Mouse (Mus musculus) hindbrain, embryonic 15.5 days (tissue): ENCODE results near the gene Gm47959. TPM values are rescaled to one million over a fixed set of nuclear protein-coding genes. Genes with fewer than 3 reads are reported as not detected.

ENCODE experiments used
- ATAC-seq: fragments of 200-750 bp; cut with Nextera tagmentation; 2 replicates; pipeline ENCODE4 v1.8.0; 2017; ENCODE audit warnings: low read depth, moderate number of reproducible peaks, moderate TSS enrichment; ENCODE audit not compliant: low FRiP score
- H3K27ac ChIP-seq: fragments of 300-500 bp; sonication (generic); replicated peaks from 2 replicates; pipeline ENCODE4 v1.5.1; 2015; ENCODE audit warnings: mild to moderate bottlenecking, inconsistent platforms
- H3K27me3 ChIP-seq: fragments of 300-500 bp; sonication (generic); 2 replicates; pipeline ENCODE4 v1.6.1; 2015; ENCODE audit warnings: control low read depth, inconsistent platforms
- H3K36me3 ChIP-seq: fragments of 300-500 bp; sonication (generic); 2 replicates; pipeline ENCODE4 v1.6.1; 2015; ENCODE audit warnings: control low read depth, inconsistent platforms
- H3K4me1 ChIP-seq: fragments of 300-500 bp; sonication (generic); replicated peaks from 2 replicates; pipeline ENCODE4 v1.6.1; 2015; ENCODE audit warnings: control low read depth, inconsistent platforms
- H3K4me2 ChIP-seq: fragments of 300-500 bp; sonication (generic); 2 replicates; pipeline ENCODE4 v1.6.1; 2015; ENCODE audit warnings: moderate library complexity, mild to moderate bottlenecking, inconsistent platforms
- H3K4me3 ChIP-seq: fragments of 300-500 bp; sonication (generic); 2 replicates; pipeline ENCODE4 v1.5.1; 2015; ENCODE audit warnings: mild to moderate bottlenecking, inconsistent platforms
- H3K9ac ChIP-seq: fragments of 300-500 bp; sonication (generic); 2 replicates; pipeline ENCODE4 v1.6.1; 2015; ENCODE audit warnings: inconsistent platforms
- H3K9me3 ChIP-seq: fragments of 300-500 bp; sonication (generic); 2 replicates; pipeline ENCODE4 v1.6.1; 2016; ENCODE audit warnings: control low read depth, inconsistent platforms
- WGBS: fragments of 180-500 bp; shearing (Covaris S2); methylation state at CpG from one replicate; pipeline ENCODE4 v1.1.7; 2015; 5-methylcytosine and 5-hydroxymethylcytosine counted together
- polyA plus RNA-seq: library from polyadenylated mRNA; unstranded; fragments of >200 nt; fragmentation: Nextera tagmentation; extraction: Ambion mirVana; gene quantifications from 2 replicates; pipeline ENCODE4 v1.2.1, GENCODE M21; 2015

Gene Gm47959
- polyA plus RNA-seq, 1 experiment from 2014 or later = not detected

GRCm38 (mm10) chr1:82991596-82991995, 8.8 kb upstream of the Gm47959 start:
- H3K9ac ChIP-seq = no peak overlapping the region
- no peaks in the 10 kb centered on the region for H3K36me3 ChIP-seq
- H3K4me3 ChIP-seq = no peak overlapping the region
- H3K27me3 ChIP-seq = no peaks in the 10 kb centered on the region
- H3K9me3 ChIP-seq = no peaks in the 10 kb centered on the region
- H3K4me1 ChIP-seq = no peaks in the 10 kb centered on the region
- no peak for ATAC-seq
- 74% methylated on average over 3 of the region's 3 CpGs for WGBS
- no peak overlapping the region for H3K4me2 ChIP-seq
- H3K27ac ChIP-seq = no peak overlapping the region

DNA sequence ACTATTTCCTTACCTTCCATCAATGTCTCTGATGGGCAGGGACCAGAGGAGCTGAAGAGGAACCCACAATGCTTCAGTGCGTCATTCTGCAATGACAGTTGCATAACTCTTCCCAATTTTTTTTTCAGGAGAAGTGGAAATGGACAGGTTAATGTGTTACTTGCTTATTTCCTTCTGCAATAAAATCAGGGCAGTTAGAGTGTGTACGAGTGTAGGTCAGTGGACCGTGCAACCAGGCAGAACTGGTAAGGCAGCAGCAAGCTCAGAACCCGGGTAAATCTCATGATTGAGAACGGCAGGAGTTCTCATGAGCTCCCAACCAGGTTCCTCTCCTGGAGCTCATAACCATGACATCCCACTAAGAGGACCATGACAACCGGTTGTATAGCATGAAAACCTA, 8.3 kb upstream of the Gm47959 start:
- H3K27me3 ChIP-seq = no peaks in the 10 kb centered on the region
- H3K4me3 ChIP-seq = no peak overlapping the region
- H3K4me2 ChIP-seq = no peak overlapping the region
- no peak overlapping the region for H3K27ac ChIP-seq
- no peak overlapping the region for H3K9ac ChIP-seq
- H3K9me3 ChIP-seq = no peaks in the 10 kb centered on the region
- no peaks in the 10 kb centered on the region for H3K4me1 ChIP-seq
- ATAC-seq = no peak
- no peaks in the 10 kb centered on the region for H3K36me3 ChIP-seq
- 90% methylated on average over 6 of the region's 6 CpGs for WGBS

- 85% methylated on average over 3 of the region's 3 CpGs for WGBS
- Histone ChIP-seq H3K4me2 (no peak overlapping the region), H3K9ac (no peak overlapping the region), H3K27me3 (no peaks in the 10 kb centered on the region), H3K4me1 (no peaks in the 10 kb centered on the region), H3K27ac (no peak overlapping the region), H3K4me3 (no peak overlapping the region), H3K36me3 (no peaks in the 10 kb centered on the region), H3K9me3 (no peaks in the 10 kb centered on the region)
- ATAC-seq = no peak
Measured at GRCm38 (mm10) chr1:82993947-82994346, 6.4 kb upstream of the Gm47959 start.

- no peak for ATAC-seq
- Histone ChIP-seq H3K9ac (no peak overlapping the region), H3K4me2 (no peak overlapping the region), H3K4me1 (no peaks in the 10 kb centered on the region), H3K4me3 (no peak overlapping the region), H3K9me3 (no peaks in the 10 kb centered on the region), H3K36me3 (no peaks in the 10 kb centered on the region), H3K27me3 (no peaks in the 10 kb centered on the region), H3K27ac (no peak overlapping the region)
- WGBS = 88% methylated on average over 8 of the region's 8 CpGs
Measured at GRCm38 (mm10) chr1:83006218-83007179, 6.2 kb downstream of the Gm47959 start.

GRCm38 (mm10) chr1:83007471-83007870, 7.1 kb downstream of the Gm47959 start:
- no peak overlapping the region for H3K4me3 ChIP-seq
- no peaks in the 10 kb centered on the region for H3K36me3 ChIP-seq
- H3K9ac ChIP-seq = no peak overlapping the region
- no peaks in the 10 kb centered on the region for H3K9me3 ChIP-seq
- no peak overlapping the region for H3K4me2 ChIP-seq
- no peak for ATAC-seq
- H3K4me1 ChIP-seq = no peaks in the 10 kb centered on the region
- H3K27me3 ChIP-seq = no peaks in the 10 kb centered on the region
- no peak overlapping the region for H3K27ac ChIP-seq
- 68% methylated on average over 6 of the region's 6 CpGs for WGBS

DNA sequence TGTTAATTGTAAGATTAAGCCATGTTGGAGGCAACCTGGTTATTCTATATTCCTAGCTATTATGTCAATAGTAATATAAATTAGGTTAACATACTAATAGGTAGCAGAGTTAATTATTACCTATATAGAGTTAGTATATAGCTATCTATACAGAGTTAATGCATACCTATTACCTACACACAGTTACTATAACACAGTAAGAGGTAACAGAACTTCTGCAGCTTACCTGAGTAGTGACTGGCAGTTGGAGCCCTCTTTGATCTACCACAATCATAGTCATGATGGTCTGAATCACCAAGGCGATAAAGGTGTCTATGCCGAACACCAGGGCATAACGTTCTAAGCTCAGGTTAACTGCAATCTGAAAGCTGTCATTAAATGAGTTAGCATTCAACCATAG, 14.1 kb downstream of the Gm47959 start:
- H3K4me3 ChIP-seq = no peak overlapping the region
- H3K9ac ChIP-seq = no peak overlapping the region
- H3K27me3 ChIP-seq = no peaks in the 10 kb centered on the region
- H3K9me3 ChIP-seq = no peaks in the 10 kb centered on the region
- H3K4me2 ChIP-seq = no peak overlapping the region
- WGBS = 96% methylated on average over 3 of the region's 3 CpGs
- H3K27ac ChIP-seq = no peak overlapping the region
- H3K4me1 ChIP-seq = no peaks in the 10 kb centered on the region
- H3K36me3 ChIP-seq = no peaks in the 10 kb centered on the region
- no peak for ATAC-seq

- no peak overlapping the region for H3K4me2 ChIP-seq
- no peaks in the 10 kb centered on the region for H3K27me3 ChIP-seq
- no peak overlapping the region for H3K4me3 ChIP-seq
- 82% methylated on average over 10 of the region's 10 CpGs for WGBS
- no peak for ATAC-seq
- no peak overlapping the region for H3K27ac ChIP-seq
- no peaks in the 10 kb centered on the region for H3K4me1 ChIP-seq
- H3K36me3 ChIP-seq = no peaks in the 10 kb centered on the region
- H3K9me3 ChIP-seq = no peaks in the 10 kb centered on the region
- H3K9ac ChIP-seq = no peak overlapping the region
Measured at GRCm38 (mm10) chr1:83015329-83015879, 15.1 kb downstream of the Gm47959 start.

DNA sequence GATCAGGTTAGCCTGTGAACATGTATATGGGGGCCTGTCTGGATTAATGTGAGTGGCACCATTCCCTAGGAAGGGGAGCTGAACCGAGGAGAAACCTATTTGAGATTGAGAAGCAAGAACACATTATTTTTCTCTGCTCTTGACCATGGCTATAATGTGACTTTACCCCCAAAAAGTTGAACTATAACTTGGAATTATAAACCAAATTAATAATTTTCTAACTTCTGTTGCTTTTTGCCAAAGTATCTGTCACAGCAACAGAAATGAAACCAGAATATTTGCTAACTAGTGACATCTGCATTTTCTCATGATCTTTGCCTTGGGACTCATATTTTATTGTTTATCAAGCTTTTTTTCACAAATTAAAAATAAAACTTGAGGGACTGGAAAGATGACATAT, 16.2 kb downstream of the Gm47959 start:
- Histone ChIP-seq H3K27ac (no peak overlapping the region), H3K36me3 (no peaks in the 10 kb centered on the region), H3K4me1 (no peaks in the 10 kb centered on the region), H3K4me3 (no peak overlapping the region), H3K4me2 (no peak overlapping the region), H3K27me3 (no peaks in the 10 kb centered on the region), H3K9ac (no peak overlapping the region), H3K9me3 (no peaks in the 10 kb centered on the region)
- WGBS = 71% methylated on average over 1 of the region's 1 CpGs
- ATAC-seq = no peak

DNA sequence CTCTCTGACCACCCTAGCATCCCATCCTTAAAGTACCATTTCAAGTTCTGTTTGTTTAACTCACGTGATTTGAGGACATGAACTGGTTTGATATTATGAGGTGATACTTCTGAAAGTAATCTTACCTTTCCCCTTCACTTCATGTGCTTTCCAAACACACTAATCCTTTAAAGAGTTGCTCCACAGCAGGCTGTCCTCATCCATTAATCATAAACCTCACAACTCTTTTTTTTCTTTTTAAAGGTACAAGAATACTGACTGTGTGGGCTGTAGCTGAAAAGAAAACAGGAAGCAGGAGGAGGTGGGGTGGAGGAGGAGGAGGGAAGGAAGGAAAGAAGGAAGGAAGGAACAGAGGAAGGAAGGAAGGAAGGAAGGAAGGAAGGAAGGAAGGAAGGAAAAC, 31.6 kb downstream of the Gm47959 start:
- Histone ChIP-seq H3K4me1 (no peaks in the 10 kb centered on the region), H3K9me3 (no peaks in the 10 kb centered on the region), H3K27ac (no peak overlapping the region), H3K27me3 (no peaks in the 10 kb centered on the region), H3K9ac (no peak overlapping the region), H3K4me2 (no peak overlapping the region), H3K4me3 (no peak overlapping the region), H3K36me3 (no peaks in the 10 kb centered on the region)
- WGBS = 62% methylated on average over 1 of the region's 1 CpGs
- ATAC-seq = no peak

GRCm38 (mm10) chr1:83032508-83032907, 32.2 kb downstream of the Gm47959 start:
- no peak overlapping the region for H3K27ac ChIP-seq
- 92% methylated on average over 6 of the region's 6 CpGs for WGBS
- H3K27me3 ChIP-seq = no peaks in the 10 kb centered on the region
- peaks cover 1% of the 10 kb centered on the region; the same call in 1 of the 2 replicates for H3K4me1 ChIP-seq
- H3K9me3 ChIP-seq = no peaks in the 10 kb centered on the region
- no peak overlapping the region for H3K9ac ChIP-seq
- no peak overlapping the region for H3K4me3 ChIP-seq
- H3K4me2 ChIP-seq = no peak overlapping the region
- ATAC-seq = no peak
- H3K36me3 ChIP-seq = no peaks in the 10 kb centered on the region

DNA sequence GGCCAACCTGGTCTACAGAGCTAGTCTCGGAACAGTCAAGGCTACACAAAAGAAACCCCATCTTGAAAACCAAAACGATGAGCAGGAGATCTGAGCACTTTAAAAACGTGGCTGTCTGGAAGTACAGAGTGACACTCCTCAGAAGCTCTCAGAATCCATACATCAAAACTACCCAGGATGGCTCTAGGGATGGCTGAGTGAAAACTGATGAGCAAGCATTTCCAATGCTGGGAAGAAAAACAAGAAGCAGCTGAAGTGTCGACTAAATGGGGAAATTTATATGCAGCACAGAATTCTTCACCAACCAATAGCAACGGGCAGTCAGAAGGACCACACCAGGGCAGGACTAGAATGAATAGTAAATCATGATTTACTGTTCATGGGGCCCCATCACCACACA, 34.2 kb downstream of the Gm47959 start:
- Histone ChIP-seq H3K4me2 (no peak overlapping the region), H3K4me1 (peaks cover 6% of the 10 kb centered on the region; the same call in 1 of the 2 replicates), H3K36me3 (no peaks in the 10 kb centered on the region), H3K4me3 (no peak overlapping the region), H3K9ac (no peak overlapping the region), H3K9me3 (no peaks in the 10 kb centered on the region), H3K27me3 (no peaks in the 10 kb centered on the region), H3K27ac (no peak overlapping the region)
- no peak for ATAC-seq
- 63% methylated on average over 5 of the region's 5 CpGs for WGBS

DNA sequence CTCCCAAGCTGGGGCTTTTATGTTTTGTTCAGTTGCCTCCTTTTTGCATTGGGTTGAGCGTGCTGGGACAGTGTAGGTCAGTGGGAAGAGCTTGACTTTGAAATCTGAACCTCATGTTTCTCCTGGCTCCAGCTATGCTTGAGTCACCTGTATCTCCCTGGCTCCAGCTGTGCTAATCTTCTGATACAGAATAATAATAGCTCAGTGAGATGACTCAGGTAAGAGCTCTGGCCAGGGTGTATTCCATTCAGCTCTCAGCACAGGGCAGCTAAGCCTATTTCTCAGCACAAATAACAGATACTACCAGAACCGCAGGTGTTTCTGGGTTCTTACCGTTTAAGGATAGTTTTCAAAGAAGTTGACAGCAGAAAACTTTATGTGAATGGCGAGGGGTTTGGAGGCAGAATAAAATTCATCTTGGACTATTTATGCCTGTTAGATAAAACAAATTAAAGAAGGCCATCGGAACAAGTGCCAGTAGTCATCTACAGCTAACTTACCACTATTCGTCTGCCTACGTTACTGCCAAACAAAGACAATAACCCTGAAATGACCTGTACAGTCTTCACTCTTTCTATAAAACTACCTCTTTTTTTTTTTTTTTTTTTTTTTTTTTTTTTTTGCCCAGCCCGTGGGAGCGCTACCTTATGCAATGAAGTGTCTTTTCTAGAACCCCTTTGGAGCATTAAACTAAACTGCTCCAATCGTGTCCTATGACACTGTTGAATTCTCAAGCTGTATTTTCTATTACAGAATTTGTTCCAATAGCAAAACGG, 36.7 kb downstream of the Gm47959 start:
- no peak overlapping the region for H3K4me3 ChIP-seq
- ATAC-seq = no peak

More for the DNA sequence above, 36.7 kb downstream of the Gm47959 start:
- Histone ChIP-seq H3K9ac (peak overlapping the region; percentile 55; the same call in 1 of the 2 replicates), H3K36me3 (no peaks in the 10 kb centered on the region), H3K9me3 (no peaks in the 10 kb centered on the region), H3K27ac (no peak overlapping the region), H3K27me3 (no peaks in the 10 kb centered on the region), H3K4me1 (peaks cover 6% of the 10 kb centered on the region; the same call in 1 of the 2 replicates), H3K4me2 (peak overlapping the region; percentile 86)
- 76% methylated on average over 11 of the region's 11 CpGs for WGBS
